Mouse (Mus musculus) urinary bladder, adult 2 months (tissue): ENCODE results near the gene Epb42. TPM values are rescaled to one million over a fixed set of nuclear protein-coding genes. Genes with fewer than 3 reads are reported as not detected.
A peak's percentile ranks its signal among the peaks of the same experiment; 100 is the strongest.
"Not testable (repeated sequence)": the region's sequence is repeated elsewhere in the genome, so short reads cannot be mapped to it uniquely, and the experiment has no call there.

Experiments
- DNase-seq: peaks from one replicate; pipeline ENCODE4 v3.0.0; 2022; ENCODE audit warnings: low spot score
- polyA plus RNA-seq: library from polyadenylated mRNA; depleted of rRNA; stranded (reverse); fragments of >200 nt; gene quantifications from 2 replicates; pipeline ENCODE4 v1.2.3, GENCODE M21; 2012

Gene Epb42
- polyA plus RNA-seq, 1 experiment = 0.22 TPM

DNA sequence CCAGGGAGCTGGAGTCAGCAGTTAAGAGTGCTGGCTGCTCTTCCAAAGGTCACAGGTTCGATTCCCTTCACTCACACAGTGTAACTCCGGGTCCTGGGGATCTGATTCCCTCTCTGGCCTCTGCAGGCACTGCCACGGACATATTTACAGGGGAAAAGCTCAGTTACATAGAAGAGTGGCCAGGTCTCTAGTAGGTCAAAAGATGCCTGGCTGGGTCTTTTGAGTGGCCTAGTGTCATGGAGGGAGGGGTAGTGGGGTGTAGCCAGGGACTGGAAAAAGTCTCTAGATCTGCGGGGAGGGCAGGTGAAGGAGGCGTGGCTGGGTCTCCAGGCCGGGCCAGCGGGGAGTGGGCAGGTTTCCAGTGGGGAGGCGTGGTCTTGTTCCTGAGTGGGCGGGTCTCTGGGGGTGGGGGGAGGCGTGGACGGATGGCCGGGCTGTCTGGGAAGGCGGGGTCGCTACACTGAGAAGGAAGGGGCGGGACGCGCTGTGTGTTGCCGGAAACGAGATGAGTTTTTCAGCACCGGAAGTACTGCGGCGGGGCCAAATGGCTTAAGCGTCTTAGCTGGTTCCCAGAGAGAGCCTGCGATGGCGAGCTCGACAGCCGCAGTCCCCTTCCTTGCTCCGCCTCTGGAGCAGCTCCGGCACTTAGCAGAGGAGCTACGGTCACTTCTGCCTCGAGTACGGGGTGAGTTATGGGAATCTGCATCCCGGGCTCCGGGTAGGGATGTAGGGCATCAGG, 28.8 kb downstream of the Epb42 start, which contains the start of gene Ccndbp1:
Gene Ccndbp1 (plus strand): TSS at position 479 of the 739 bp plus-strand sequence.
- peak; percentile 86 for DNase-seq

DNA sequence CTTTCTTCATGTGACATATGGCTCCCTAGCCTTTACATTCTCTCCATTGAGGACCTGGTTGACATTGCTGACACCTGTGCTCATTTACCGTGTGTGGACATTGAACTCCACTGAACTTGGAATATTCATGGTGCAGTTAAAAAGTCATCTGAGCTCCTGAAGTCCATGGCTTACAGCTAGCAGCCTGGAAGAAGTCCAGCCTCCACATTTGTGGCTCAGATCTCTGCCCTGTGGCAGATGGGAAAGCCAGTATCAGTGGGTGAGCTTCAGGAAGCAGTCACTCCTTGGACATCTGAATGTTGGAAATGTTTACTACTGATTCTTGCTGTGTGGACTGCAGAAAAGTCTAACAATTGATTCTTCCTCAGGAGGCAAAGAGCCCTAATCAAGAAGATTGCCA, 29.9 kb downstream of the Epb42 start:
- DNase-seq = no peak

DNA sequence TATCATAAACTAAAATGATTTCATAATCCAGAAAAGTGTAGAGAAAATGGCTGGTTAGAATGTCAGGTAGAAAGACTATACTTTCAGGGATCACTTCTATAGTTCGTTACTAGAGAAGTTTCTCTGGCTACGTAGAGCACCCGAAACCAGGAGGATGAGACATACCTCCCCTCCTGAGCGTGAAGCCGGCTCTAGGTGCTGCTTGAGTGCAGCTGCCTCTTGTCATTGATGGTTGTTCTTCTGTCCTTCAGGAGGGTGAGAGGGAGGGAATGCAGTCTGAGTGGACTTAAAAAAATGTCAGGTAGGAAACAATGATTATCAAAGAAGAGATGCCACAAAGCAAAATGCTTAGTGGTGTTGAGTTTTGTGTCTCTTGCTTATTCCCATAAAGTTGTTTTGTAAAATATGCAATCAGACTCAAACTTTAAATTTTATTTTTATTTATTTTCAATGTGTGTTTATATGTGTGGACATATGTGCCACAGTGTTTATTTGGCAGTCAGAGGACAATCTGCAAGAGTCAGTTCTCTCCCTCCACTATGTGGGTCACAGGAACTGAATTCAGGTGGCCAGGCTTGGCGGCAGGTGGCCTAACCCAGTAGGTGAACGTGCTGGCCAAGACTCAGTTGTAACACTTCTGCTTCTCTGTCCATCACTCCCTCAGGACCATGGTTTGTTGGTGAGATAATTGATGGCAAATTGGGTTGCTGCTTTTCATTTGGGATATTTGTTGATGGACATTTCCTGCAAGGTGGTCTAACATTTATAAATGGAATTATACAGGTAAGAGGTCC, 32.7 kb downstream of the Epb42 start:
- DNase-seq = no peak

- DNase-seq = no peak
These were observed 33.3 kb downstream of the Epb42 start for GRCm38 (mm10) chr2:121003586-121003985.

DNA sequence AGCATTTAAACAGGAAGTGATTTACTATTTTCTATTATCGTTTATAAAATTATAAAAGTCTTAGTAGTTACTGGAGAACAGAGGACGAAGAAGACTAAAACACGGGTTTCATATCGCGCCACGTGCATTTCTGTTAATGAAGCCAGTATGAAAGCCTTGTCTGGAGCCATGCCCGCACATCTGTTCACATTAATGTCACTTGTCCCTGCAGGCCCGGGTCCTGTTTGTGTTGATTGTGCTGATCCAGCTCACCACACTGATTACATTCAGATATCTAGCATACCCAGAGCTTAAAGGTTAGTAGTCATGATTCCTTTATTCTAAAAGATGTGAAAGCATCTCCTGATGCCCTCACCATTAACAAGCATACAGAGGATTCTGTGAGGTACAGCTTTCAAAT, 38.0 kb downstream of the Epb42 start:
- DNase-seq = no peak

DNA sequence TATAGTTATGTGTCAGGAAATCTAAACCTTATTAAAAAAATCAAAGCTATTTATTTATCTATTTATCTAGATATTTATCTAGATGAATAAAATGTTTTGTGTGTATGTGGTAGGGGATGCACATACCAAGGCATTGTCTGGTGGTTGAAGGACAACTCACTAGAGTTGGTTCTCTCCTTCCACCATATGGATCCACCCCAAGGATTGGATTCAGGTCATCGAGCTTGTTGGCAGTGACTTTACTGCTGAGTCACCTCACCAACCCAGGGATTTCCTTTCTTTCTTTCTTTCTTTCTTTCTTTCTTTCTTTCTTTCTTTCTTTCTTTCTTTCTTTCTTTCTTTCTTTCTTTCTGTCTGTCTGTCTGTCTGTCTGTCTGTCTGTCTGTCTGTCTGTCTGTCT, 40.3 kb downstream of the Epb42 start:
- DNase-seq = not testable (repeated sequence)

- DNase-seq = no peak
These were observed 45.7 kb downstream of the Epb42 start for GRCm38 (mm10) chr2:120991196-120991595.

DNA sequence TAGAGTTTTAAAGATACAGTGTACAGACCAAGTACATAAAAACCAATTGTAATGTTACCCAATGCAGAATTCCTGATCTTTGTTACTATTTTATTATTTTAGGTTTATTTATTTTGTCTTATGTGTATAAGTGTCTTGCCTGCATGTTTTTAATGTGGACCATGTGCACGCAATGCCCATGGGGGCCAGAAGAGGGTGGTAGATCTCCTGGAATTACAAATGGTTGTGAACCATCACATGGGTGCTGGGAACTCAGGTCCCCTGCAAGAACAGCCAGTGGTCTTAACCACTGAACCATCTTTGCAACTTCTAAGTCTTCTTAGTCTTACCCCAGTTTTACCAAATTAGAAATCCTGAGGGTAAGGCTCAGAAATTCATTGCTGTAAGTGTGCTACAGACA, 51.6 kb downstream of the Epb42 start:
- DNase-seq = no peak

GRCm38 (mm10) chr2:120983611-120984010, 53.3 kb downstream of the Epb42 start:
- no peak for DNase-seq

- DNase-seq = no peak
These were observed 56.0 kb downstream of the Epb42 start for GRCm38 (mm10) chr2:120980861-120981260.

DNA sequence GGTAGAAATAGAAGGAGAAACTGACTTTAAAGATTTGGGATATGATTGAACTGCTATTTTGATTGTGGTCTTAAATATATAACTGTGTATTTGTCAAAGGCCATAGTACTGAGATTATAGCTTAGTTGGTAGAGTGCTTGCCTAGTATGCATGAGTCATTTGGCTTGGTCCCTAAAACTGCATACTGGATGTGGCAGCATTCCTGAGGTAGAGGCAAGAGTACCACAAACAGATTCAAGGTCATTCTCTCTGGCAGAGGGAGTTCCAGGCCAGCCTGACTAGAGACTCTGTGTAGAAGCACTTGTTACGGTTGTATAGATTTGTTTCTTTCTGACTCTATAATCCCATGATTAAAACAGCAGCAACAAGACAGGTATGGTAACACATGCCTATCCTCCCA, 57.1 kb downstream of the Epb42 start:
- no peak for DNase-seq

GRCm38 (mm10) chr2:120978693-120979037, 58.2 kb downstream of the Epb42 start:
- no peak for DNase-seq

- no peak for DNase-seq
These were observed 58.8 kb downstream of the Epb42 start for GRCm38 (mm10) chr2:120977926-120978692.

DNA sequence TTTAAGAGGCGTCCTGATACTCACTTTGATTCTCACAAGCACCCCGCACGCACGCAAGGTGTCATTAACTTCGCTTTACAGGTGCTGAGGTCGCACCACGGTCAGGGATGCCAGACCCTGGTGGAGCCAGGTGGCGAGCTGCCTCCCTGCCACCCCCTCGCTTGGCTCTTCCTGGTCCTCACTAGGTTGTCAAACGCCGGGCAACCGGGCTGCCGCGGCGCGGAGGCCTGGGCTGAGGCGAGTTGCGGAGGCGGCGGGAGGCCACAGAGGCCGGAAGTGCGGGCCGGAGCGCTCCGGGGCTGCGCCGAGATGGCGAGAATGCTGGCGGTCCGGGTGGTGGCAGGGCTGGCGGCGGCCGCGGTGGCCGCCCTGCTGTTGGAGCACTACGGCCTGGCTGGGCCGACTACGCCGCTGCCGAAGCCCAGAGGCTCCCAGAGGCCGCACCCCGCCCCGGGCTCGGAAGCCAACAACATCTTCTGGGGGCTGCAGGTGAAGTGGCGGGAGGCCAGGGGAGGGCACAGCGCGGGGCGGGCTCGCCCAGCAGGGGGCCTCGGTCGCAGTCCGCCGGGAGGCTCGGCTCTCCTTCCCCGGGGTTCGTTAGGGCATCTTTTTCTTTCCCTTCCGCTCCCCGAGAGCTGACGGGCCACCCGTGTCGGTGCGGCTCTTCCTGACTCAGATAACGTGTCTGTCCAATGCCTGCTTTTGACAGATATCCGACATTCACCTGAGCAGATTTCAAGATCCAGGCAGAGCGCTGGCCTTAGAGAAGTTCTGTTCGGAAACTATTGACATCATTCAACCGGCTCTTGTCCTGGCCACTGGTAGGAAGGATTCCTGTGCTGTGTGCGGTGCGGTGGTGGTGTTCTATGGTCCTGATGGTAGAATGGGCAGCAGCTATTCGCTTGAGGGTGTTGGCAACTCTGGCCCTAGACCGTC, 59.6 kb downstream of the Epb42 start, which contains the start of gene Tmem62:
Gene Tmem62 (plus strand): TSS at position 28 of the 936 bp plus-strand sequence.
- peak; percentile 74 for DNase-seq

DNA sequence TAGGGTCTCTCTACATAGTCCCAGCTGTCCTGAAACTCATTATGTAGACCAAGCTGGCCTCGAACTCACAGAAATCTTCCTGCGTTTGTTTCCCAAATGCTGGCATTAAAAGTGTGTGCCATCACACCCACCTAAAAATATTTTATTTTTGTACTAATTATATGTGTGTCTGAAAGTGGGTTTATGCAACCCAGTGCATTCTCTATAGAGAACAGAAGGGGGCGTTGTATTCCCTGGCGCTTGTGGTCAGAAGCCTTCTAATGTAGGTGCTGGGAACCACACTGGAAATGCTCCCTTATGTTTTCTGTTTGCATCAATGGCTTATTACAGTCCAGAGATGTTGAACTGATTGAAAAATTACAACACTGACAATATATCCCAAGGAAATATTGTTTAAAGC, 60.6 kb downstream of the Epb42 start:
- DNase-seq = no peak

DNA sequence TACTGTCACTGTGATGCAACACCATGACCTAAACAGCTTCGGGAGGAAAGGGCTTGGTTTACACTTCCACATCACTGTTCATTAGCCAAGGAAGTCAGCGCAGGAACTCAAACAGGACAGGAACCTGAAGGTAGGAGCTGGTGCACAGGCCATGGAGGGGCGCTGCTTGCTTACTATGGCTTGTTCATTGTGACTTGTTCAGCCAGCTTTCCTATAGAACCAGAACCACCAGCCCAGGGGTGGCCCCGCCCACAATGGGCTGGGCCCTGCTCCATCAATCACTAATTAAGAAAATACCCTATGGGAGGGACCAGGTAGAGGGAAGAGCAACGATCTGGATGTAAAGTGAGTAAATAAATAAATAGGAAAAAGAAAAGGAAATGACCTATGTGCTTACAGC, 63.9 kb downstream of the Epb42 start:
- DNase-seq = no peak

GRCm38 (mm10) chr2:120972257-120972656, 64.6 kb downstream of the Epb42 start:
- DNase-seq = not testable (repeated sequence)

DNA sequence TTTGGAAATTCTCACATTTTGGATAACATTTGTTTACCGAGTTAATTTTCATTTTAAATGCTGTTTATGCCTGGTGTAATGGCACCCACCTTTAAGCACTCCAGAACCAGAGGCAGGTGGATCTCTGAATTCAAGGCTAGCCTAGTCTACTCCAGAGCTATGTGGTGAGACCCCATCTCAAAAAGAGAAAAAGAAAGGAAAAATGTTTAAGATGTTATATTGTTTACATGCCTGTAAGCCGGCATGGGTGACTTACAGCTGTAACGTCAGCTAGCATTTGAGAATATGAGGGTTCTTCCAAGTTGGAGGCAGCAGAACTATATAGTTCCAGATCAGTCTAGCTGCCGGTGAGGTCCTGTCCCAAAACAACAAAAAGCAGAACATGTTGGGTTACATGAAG, 65.1 kb downstream of the Epb42 start:
- DNase-seq = no peak

DNA sequence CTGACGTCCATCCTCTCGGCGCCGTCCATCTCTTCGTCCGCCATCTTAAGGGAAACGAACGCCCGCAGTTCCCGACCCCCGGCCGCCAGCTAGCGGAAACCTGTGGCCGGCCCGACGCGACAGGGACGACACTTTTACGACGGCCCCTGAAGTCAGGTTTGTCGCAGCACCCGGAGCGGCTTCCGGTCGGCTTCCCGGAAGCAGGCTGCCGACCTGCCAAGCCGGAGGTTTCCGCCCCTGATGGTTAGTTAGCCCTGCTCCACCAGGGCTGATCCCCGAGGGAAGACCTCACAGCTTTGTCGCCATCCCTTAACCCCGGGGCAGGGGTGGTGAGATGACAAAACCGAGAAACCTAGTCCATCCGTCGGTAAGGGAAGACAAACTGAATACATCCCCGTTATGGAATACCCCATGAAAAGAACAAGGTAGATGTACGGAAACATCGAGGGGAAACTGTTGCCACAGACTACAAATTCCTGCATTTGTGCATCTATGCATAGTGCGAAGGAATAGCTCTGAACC, 66.3 kb downstream of the Epb42 start, which contains the start of gene Ubr1:
Gene Ubr1 (minus strand): TSS at position 157 of the 522 bp plus-strand sequence.
- peak; percentile 72 for DNase-seq

DNA sequence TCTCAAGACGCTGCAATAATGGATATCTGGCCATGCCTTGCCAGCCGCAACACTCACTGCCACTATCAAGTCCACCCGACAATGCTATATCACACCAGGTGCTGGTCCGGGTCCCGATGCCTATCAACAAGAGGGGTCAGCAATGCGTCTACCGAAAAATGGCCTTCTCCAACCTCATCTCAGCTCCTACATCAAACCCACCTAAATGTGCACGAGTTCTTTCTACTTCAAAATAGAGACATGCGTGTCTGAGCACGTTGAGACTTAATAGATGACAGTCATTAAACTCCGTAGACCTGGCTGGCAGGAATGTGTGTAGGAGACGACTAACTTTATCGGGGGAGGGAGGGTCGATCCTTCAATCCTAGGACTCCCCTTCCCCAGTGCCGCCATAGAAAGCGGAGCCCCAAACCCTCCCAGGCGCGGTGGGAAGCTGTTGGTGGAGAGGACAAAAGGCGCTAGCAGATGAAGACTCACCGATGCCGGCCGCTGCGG, 66.8 kb downstream of the Epb42 start:
- DNase-seq = peak; percentile 25
